Mouse (Mus musculus) hindbrain, embryonic 16.5 days (tissue): ENCODE data around the gene Evi5. TPM values are rescaled to one million over a fixed set of nuclear protein-coding genes. Genes with fewer than 3 reads are reported as not detected.

ENCODE experiments used
- ATAC-seq: fragments of 200-750 bp; cut with Nextera tagmentation; 2 replicates; pipeline ENCODE4 v1.8.0; 2017; ENCODE audit warnings: moderate TSS enrichment, moderate library complexity
- H3K27ac ChIP-seq: fragments of 300-500 bp; sonication (generic); 2 replicates; pipeline ENCODE4 v1.5.1; 2014; ENCODE audit warnings: low read depth, mild to moderate bottlenecking, control low read depth, low read length, moderate library complexity
- H3K27me3 ChIP-seq: fragments of 300-500 bp; sonication (generic); replicated peaks from 2 replicates; pipeline ENCODE4 v1.6.1; 2014; ENCODE audit warnings: low read length; ENCODE audit not compliant: control insufficient read depth, insufficient read depth
- H3K36me3 ChIP-seq: fragments of 300-500 bp; sonication (generic); 2 replicates; pipeline ENCODE4 v1.6.1; 2014; ENCODE audit warnings: mild to moderate bottlenecking, low read length, moderate library complexity, mixed read lengths; ENCODE audit not compliant: control insufficient read depth, insufficient read depth
- H3K4me1 ChIP-seq: fragments of 300-500 bp; sonication (generic); 2 replicates; pipeline ENCODE4 v1.6.1; 2014; ENCODE audit warnings: low read depth, low read length; ENCODE audit not compliant: control insufficient read depth, insufficient read depth
- H3K4me2 ChIP-seq: fragments of 300-500 bp; sonication (generic); 2 replicates; pipeline ENCODE4 v1.6.1; 2014; ENCODE audit warnings: mild to moderate bottlenecking, low read length, control low read depth, moderate library complexity
- H3K4me3 ChIP-seq: fragments of 300-500 bp; sonication (generic); 2 replicates; pipeline ENCODE4 v1.5.1; 2014; ENCODE audit warnings: mild to moderate bottlenecking, low read length, control low read depth, moderate library complexity
- H3K9ac ChIP-seq: fragments of 300-500 bp; sonication (generic); 2 replicates; pipeline ENCODE4 v1.6.1; 2014; ENCODE audit warnings: low read depth, mild to moderate bottlenecking, control low read depth, low read length, moderate library complexity
- H3K9me3 ChIP-seq: fragments of 300-500 bp; sonication (generic); 2 replicates; pipeline ENCODE4 v1.6.1; 2014; ENCODE audit warnings: mild to moderate bottlenecking, low read length, moderate library complexity; ENCODE audit not compliant: control insufficient read depth
- WGBS: fragments of 180-500 bp; shearing (Covaris S2); extraction: QIAGEN DNeasy Blood & Tissue Kit; methylation state at CpG from one replicate; pipeline ENCODE4 v1.1.7; 2014; 5-methylcytosine and 5-hydroxymethylcytosine counted together
- polyA plus RNA-seq: library from polyadenylated mRNA; unstranded; fragments of >200 nt; fragmentation: Nextera tagmentation; extraction: Ambion mirVana; gene quantifications from 2 replicates; pipeline ENCODE4 v1.2.1, GENCODE M21; 2015

The Evi5 gene
- polyA plus RNA-seq, 1 experiment from 2014 or later = 58.7 TPM

DNA sequence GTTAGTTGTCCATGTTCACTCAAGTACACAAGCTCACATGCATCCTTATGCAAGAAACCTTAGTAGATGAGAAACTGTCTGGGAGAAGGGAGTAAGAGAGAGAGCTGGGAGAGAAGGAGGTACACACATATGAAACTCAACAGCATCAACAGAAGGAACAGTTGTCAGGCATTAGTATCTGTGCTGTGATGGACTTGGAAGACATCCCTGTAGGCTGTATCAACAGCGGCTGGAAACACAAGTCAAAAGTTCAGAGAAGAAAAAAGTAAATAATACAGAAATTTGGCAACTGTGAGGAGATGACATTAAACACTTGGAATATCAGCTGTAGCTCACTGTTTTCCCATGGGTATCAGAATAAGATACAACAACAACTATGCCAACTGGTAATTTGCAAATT, 40.6 kb downstream of the Evi5 start:
- H3K27me3 ChIP-seq = no peaks in the 10 kb centered on the region
- H3K36me3 ChIP-seq = peaks cover 9% of the 10 kb centered on the region
- H3K9me3 ChIP-seq = peaks cover 7% of the 10 kb centered on the region; the same call in 1 of the 2 replicates
- WGBS = 93% methylated on average over 1 of the region's 1 CpGs
- no peak overlapping the region for H3K4me2 ChIP-seq
- no peak overlapping the region for H3K9ac ChIP-seq
- no peak overlapping the region for H3K4me3 ChIP-seq
- no peak overlapping the region for H3K27ac ChIP-seq
- ATAC-seq = no peak
- H3K4me1 ChIP-seq = no peaks in the 10 kb centered on the region

GRCm38 (mm10) chr5:107831351-107831750, 43.6 kb downstream of the Evi5 start:
- Histone ChIP-seq H3K9me3 (peaks cover 7% of the 10 kb centered on the region; the same call in 1 of the 2 replicates), H3K4me3 (no peak overlapping the region), H3K9ac (no peak overlapping the region), H3K4me2 (no peak overlapping the region), H3K4me1 (no peaks in the 10 kb centered on the region), H3K27me3 (no peaks in the 10 kb centered on the region), H3K27ac (no peak overlapping the region), H3K36me3 (peaks cover 9% of the 10 kb centered on the region)
- 91% methylated on average over 3 of the region's 3 CpGs for WGBS
- no peak for ATAC-seq

DNA sequence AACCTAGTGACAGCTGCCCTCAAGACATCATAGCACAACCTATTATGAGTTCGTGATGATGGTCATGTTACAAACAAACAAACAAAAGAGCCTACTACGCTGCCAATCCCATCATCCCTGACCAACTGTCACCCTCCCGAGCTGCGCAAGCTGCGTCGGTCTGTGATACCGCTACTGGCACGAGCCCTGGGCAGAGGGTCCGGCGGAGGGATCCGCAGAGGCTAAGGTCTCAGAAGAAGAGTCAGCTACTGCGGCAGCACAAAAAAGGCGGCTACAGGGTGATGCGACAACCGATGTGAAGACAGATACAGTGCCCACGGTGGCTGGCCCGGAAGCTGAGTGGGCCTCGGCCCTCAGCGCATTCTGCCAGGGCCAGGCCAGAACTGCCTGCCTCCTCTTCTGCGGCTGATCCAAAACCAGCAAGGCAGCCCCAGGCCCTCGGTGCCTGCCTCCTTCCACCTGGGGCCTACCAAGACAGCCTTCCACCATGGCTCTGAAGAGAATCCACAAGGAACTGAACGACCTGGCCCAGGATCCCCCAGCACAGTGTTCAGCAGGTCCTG, 44.8 kb downstream of the Evi5 start, which contains the start of gene Ube2d2b:
Ube2d2b (plus strand) TSS at position 102 of the 563 bp plus-strand sequence.
- Histone ChIP-seq H3K9ac (no peak within 1 kb of the TSS), H3K9me3 (peaks cover 7% of the 10 kb centered on the region; the same call in 1 of the 2 replicates), H3K27ac (no peak within 1 kb of the TSS), H3K27me3 (no peaks in the 10 kb centered on the region), H3K4me2 (no peak within 1 kb of the TSS), H3K4me1 (no peaks in the 10 kb centered on the region), H3K4me3 (no peak within 1 kb of the TSS), H3K36me3 (peaks cover 9% of the 10 kb centered on the region)
- WGBS = 97% methylated on average over 22 of the region's 22 CpGs
- ATAC-seq = no peak

DNA sequence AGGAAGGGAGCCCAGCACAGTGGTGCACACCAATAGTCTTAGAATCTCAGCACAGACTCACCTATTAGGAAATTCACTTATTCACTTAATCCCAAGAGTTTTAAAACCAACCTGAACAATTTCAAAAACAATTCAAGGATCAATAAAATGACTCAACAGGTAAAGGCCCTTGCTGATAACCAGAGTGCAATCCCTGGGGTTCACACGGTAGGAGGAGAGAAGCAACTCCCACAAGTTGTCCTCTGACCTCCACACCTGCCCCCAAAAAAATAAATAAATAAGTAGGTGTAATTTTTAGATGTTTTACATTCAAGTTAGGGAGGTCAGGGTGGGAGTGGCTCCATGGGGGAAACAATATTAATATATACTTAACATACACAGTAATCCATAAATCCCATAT, 52.4 kb downstream of the Evi5 start:
- H3K9me3 ChIP-seq = no peaks in the 10 kb centered on the region
- WGBS = 93% methylated on average over 1 of the region's 1 CpGs
- H3K27ac ChIP-seq = no peak overlapping the region

DNA sequence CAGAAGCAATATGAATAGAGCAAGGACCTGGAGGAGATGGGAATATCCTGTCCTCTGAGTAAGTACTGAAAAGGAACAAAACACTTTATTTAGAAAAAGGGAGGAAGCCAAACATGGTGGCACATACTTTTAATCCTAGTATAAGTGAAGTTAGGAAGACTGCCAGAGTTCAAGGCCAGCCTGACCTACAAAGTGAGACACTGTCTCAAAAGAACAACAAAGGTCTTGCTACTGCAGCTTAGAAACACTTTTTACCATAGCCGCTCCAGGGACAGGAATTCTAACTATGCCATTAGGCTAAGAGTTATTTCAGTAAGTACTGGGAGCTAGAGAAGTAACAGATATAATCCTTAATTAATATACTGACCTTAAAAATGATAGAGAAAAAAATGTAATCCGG, 60.3 kb downstream of the Evi5 start:
- Histone ChIP-seq H3K4me2 (no peak overlapping the region), H3K27me3 (no peaks in the 10 kb centered on the region), H3K27ac (no peak overlapping the region), H3K9ac (no peak overlapping the region), H3K9me3 (no peaks in the 10 kb centered on the region), H3K4me1 (no peaks in the 10 kb centered on the region), H3K36me3 (peaks cover 7% of the 10 kb centered on the region), H3K4me3 (no peak overlapping the region)
- no peak for ATAC-seq
- 92% methylated on average over 2 of the region's 2 CpGs for WGBS

More for the DNA sequence above, 52.4 kb downstream of the Evi5 start:
- Histone ChIP-seq H3K36me3 (no peaks in the 10 kb centered on the region), H3K4me2 (no peak overlapping the region), H3K27me3 (no peaks in the 10 kb centered on the region), H3K4me3 (no peak overlapping the region), H3K4me1 (no peaks in the 10 kb centered on the region), H3K9ac (no peak overlapping the region)
- no peak for ATAC-seq

GRCm38 (mm10) chr5:107807496-107807895, 67.4 kb downstream of the Evi5 start:
- H3K27me3 ChIP-seq = no peaks in the 10 kb centered on the region
- no peak overlapping the region for H3K4me3 ChIP-seq
- no peaks in the 10 kb centered on the region for H3K4me1 ChIP-seq
- H3K9ac ChIP-seq = no peak overlapping the region
- H3K9me3 ChIP-seq = no peaks in the 10 kb centered on the region
- 84% methylated on average over 4 of the region's 4 CpGs for WGBS
- no peaks in the 10 kb centered on the region for H3K36me3 ChIP-seq
- no peak overlapping the region for H3K27ac ChIP-seq
- no peak overlapping the region for H3K4me2 ChIP-seq
- no peak for ATAC-seq

- Histone ChIP-seq H3K36me3 (peaks cover 5% of the 10 kb centered on the region), H3K9me3 (no peaks in the 10 kb centered on the region), H3K27me3 (no peaks in the 10 kb centered on the region), H3K4me3 (no peak overlapping the region), H3K9ac (no peak overlapping the region), H3K27ac (no peak overlapping the region), H3K4me2 (no peak overlapping the region), H3K4me1 (no peaks in the 10 kb centered on the region)
- no peak for ATAC-seq
Observed at GRCm38 (mm10) chr5:107802621-107803020, 72.3 kb downstream of the Evi5 start.

GRCm38 (mm10) chr5:107801234-107801633, 73.7 kb downstream of the Evi5 start:
- Histone ChIP-seq H3K27ac (no peak overlapping the region), H3K36me3 (peaks cover 5% of the 10 kb centered on the region), H3K4me1 (no peaks in the 10 kb centered on the region), H3K27me3 (no peaks in the 10 kb centered on the region), H3K4me3 (no peak overlapping the region), H3K9ac (no peak overlapping the region), H3K9me3 (no peaks in the 10 kb centered on the region), H3K4me2 (no peak overlapping the region)
- WGBS = 88% methylated on average over 2 of the region's 2 CpGs
- no peak for ATAC-seq

- Histone ChIP-seq H3K27ac (no peak overlapping the region), H3K36me3 (peaks cover 9% of the 10 kb centered on the region), H3K27me3 (no peaks in the 10 kb centered on the region), H3K4me2 (no peak overlapping the region), H3K9me3 (no peaks in the 10 kb centered on the region), H3K4me3 (no peak overlapping the region), H3K9ac (no peak overlapping the region), H3K4me1 (no peaks in the 10 kb centered on the region)
- ATAC-seq = no peak
- 94% methylated on average over 6 of the region's 6 CpGs for WGBS
Observed at GRCm38 (mm10) chr5:107798290-107798689, 76.6 kb downstream of the Evi5 start.

- Histone ChIP-seq H3K27me3 (no peaks in the 10 kb centered on the region), H3K27ac (no peak overlapping the region), H3K36me3 (peaks cover 9% of the 10 kb centered on the region), H3K4me2 (no peak overlapping the region), H3K4me1 (no peaks in the 10 kb centered on the region), H3K9ac (no peak overlapping the region), H3K9me3 (no peaks in the 10 kb centered on the region), H3K4me3 (no peak overlapping the region)
- WGBS = 27% methylated on average over 2 of the region's 2 CpGs
- no peak for ATAC-seq
Observed at GRCm38 (mm10) chr5:107793927-107794326, 81.0 kb downstream of the Evi5 start.
